Mouse (Mus musculus) lung, postnatal 0 days (tissue): Measurements from ENCODE around the gene Ube2d1.

Experiments
- CTCF ChIP-seq: IDR thresholded peaks from 2 replicates; pipeline ENCODE4 v1.5.1; 2016; ENCODE audit warnings: antibody characterized with exemption, mild to moderate bottlenecking
- EP300 ChIP-seq: IDR thresholded peaks from 2 replicates; pipeline ENCODE4 v1.6.1; 2016; ENCODE audit warnings: antibody characterized with exemption, mild to moderate bottlenecking, control low read depth

- no peak for TF ChIP-seq CTCF
- TF ChIP-seq EP300: no peak
Measured at GRCm38 (mm10) chr10:71261637-71262036, 23.4 kb downstream of the Ube2d1 start.
